Mouse (Mus musculus) 416B (cell line): ENCODE measurements around the gene Cyb561a3.
A peak's percentile ranks its signal among the peaks of the same experiment; 100 is the strongest.

Source experiments
- DNase-seq: peaks from one replicate; pipeline ENCODE4 v3.0.0; 2011; ENCODE audit warnings: low read depth

The Cyb561a3 gene

DNA sequence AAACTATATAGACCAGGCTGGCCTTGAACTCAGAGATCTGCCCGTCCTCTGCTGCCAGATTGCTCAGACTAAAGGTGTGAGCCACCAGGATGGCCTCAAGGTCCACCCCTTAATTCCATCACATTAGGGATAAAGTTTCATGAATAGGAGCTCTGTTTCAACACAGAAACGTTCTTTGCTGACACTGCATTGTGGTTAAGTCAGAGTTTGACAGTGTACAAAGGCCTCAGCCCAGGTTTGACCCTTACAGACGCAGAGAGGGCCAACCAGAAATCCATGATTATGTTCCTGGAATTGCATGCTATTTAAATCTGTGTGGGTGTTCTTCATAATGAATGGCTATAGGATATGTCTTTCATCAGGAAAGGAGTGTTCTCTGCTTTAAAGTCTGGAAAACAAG is 13.3 kb downstream of the Cyb561a3 start:
- no peak for DNase-seq

DNA sequence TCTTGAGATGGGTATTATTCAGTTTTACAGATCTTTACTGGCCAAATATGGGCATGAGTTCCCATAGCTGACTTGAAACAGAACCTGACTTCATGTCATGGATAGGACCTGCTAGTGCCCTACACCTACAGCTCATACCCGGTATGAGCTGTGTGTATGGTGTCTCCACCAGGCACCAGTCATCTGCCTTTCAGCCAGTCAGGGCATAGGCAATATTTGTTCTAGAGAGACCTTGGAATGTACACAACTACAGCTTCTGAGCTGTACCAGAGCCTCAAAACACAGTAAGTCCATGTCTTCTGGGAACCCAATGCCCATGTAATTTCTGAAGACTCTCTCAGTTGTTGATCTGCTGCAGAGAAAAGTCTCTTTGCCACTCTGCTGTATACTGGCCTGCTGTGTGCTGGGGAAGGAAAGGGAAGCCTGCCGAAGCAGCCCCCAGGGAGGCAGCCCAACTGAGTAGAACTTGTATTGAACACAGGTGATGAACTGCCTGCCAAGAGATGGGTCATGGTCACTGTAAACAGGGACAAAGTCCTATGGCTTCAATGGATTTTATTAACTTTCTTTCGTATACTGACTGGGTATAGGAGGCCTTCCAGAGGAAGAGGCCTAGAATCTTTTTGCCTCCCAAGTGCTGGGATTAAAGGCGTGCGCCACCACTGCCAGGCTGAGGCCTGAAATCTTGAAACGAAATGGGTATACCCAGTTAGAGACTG is 14.8 kb downstream of the Cyb561a3 start:
- DNase-seq: no peak

DNA sequence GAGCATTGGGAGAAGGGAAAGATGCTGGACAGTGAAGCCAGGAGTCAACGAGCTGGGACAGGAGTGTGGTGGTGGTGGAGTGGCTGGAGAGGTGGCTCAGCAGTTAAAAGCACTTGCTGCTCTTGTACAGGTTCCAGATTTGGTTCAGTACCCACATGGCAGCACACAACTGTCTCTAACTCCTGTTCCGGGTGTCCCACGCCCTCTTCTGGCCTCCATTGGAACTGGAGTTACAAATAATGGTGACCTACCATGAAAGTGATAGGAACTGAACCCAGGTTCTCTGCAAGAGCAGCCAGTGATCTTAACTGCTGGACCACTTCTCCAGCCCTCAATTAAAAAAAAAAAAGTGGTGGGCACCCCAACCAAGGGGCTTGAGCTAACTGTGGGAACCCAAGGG is 21.2 kb downstream of the Cyb561a3 start:
- DNase-seq: peak; percentile 72

DNA sequence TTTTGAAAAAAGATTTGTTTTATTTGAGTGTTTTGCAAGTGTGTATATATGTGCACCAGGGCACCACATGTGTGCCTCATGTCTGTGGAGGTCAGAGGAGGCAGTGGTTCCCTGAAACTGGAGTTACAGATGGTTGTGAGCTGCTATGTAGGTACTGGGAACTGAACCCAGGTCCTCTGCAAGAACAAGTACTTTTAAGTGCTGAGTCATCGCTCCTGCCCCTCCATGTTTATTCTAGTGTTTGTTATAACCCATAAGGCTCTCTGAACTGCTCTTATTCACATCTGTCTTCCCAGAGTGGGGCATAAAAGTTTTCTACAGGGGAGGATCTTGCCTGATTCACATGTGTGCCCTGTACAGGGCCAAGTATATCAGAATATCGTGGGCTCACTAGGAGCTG is 22.7 kb downstream of the Cyb561a3 start:
- DNase-seq: no peak

DNA sequence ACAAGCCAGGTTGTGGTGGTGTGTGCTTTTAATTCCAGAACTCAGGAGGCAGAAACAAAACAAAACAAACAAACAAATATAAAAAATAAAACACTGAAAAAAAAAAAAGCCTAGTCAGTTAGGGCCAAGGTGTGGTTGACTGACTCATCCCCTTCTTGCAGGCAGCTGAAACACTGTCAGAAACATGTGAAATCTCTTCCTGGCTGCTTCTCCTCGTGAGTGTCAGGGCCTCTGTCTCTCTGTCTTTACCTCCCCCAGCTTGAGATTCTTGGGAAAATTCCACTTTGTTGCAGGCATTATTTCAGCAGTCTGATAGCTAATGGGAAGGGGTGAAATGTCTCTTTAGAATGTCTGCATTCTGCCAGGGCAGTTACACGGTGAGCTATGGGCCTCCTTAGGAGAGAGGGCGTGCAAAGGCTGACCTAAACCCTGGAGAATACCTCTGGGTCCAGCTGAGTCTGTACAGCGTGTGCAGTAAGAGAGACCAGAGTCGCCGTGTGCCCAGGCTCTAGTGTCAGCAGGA is 25.3 kb downstream of the Cyb561a3 start:
- DNase-seq: peak; percentile 80

DNA sequence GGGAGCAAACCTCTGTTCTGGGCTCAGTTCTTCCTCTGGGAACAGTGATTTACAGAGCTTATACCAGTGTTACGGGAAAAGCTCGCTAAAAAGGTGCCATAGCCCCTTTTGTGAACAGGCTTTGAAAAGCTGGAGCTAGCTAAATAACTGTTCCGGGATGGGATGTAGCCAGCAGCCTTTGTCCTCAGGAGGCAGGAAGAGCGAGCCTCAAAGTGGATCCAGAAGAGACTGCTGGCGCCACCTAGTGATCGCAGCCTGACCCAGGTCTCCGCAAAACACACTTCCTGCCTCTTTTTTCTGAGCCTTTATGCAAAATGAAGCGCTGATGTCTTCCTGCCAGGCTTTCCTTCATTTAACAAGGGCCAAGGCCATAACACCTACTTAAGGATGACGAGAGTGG is 25.8 kb downstream of the Cyb561a3 start:
- peak; percentile 93 for DNase-seq

DNA sequence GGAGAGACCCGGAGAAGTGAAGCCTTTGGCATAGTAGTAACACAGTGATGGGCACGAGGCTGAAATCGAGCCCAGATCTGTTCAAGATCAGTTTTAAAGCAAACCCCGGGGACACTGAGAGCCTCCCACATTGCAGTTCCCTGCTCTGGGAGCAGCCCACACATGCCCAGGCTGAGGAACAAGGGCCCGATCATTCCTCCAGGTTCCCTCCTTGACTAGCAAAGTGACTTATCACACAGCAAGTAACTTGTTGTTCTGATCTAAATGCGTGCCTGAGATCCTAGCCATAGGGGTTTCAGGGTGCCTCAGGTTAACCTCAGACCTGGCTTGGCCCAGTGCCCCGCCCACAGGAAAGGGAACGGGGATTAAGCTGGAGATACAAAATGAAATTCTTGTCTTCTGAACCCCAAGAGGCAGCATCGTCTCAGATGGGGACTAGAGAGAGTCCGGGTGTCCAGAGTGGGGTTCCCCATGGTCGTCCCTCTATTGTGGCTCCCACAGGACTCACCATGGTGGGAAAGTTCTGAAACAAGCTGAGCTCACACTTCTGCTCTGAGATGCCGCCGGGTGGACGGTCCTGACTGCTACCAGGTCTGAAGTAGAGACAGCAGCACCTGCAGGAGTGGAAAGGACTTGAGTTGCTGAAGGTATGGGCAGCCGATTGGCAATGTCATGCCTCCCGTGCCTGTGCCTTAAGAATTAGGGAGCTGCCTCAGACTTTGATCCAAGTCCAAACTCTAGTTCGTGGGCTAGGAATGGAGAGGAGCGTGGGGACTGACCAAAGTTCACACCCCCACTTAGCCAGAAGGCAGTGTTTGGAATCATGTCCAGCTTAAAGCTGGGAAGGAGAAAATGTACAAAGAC is 26.9 kb downstream of the Cyb561a3 start:
- DNase-seq: no peak

DNA sequence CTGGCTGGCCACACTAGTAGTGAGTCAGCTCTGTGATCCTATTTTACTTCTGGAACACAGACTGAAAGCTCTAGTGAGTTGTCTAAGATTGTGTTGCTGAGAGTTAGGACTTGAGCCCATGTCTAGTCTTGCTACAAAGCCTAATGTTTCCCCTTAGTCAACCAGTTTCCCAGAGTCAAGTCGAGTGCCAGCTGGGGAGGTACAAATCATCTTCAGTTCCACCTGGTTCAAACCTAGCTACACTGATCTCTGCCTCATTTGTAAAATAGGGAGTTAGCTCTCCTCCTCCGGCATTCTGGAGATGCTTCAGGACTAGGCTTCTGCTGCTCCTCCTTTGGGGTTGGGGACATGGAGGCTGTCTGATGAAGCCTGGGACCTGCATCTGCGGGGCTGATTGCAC is 27.6 kb downstream of the Cyb561a3 start:
- DNase-seq: no peak

DNA sequence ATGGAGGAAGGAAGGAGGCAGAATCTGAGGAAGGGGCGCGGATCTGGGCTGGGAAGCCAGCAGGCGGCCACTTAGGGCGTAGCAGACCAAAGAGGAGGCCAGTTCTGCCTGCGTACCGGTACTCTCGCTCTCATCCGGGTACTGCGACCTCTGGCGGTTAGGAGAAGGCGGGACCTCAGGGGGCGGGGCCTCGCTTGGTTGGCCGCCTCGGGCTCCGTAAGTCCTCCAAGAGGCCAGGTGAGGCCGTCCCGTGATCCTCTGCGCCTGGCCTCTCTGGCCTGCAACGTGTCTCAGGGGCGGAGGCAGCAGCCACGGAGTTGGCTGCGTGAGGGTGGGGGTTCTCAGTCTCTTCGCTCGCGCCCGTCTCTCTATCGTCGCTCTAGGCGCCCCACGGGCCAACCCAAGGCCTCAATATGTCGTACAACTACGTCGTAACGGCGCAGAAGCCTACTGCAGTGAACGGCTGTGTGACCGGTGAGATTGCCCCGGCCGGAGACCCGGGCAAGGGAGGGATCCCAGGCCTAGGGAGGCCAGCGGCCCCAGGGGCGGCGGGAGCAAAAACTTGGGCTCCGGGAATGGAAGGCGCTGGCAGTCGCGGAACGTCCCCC is 28.4 kb downstream of the Cyb561a3 start, which contains the start of the genes Ddb1 and Tkfc:
Gene Ddb1 (plus strand): TSS at position 35 of the 608 bp plus-strand sequence.
Gene Tkfc (minus strand): TSS at position 362 of the 608 bp plus-strand sequence.
- DNase-seq: peak; percentile 98

DNA sequence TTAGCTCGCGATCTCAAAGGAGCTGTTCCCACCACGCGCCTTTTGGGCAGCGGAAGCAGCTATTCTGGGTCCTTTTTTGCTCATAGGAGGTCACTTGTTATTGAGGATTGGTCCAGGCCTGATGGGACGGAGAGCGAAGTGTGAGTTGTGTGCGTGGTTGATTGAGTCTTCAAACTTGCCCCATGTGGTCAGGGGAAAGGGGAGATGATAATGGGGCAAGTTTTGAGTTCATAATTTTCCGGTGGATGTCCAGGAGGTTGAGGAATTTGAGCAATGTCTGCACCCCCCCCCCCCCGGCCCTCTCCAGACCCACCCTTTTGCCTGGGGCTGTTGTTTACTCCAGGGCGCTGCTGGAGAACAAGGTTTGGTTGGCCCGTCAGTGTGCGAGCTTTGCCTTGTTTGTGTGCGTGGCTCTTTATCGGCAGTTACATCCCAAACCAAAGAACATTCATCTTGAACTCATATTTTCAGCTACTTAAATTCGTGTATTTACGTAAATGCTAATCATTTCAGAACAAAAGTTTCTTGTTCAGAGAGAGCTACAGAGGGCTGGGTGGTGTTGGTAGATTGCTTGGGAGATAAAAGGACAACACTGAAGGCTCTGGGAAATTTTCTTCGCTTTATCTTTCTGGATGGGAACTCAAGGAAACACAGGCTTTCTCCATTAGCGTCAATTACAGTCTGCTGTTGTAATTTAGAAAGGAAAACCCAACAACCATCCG is 29.1 kb downstream of the Cyb561a3 start:
- no peak for DNase-seq

DNA sequence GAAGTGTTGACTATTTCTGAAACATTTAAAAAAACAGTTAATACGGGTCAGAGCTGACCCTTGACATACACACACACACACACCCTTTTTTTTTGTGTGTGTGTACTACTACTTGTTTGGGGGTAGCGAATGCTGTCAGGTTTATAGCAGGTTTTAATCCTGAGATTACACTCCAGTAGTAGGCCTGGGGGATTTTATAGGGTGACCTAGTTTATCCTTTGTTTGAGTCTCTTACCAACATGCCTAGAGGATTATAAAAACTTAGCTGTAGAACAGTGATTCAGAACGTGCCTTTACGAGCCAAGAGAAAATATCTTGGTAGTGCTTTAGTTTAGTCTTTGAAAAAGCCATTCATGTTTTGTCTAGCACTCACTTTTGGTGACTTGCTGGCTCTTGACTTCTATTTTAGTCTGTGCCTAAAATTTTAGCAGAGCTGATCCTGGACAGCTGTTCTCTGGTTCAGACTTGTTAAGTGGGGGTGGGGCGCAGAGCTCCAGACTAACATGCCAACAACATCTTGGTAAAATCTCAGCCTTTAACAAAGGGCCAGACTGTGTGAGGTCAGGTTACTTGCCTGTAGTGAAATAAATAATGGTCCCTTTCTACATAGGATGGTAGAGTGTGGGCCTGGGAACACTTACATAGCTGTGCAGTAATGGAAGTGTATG is 31.7 kb downstream of the Cyb561a3 start:
- no peak for DNase-seq

DNA sequence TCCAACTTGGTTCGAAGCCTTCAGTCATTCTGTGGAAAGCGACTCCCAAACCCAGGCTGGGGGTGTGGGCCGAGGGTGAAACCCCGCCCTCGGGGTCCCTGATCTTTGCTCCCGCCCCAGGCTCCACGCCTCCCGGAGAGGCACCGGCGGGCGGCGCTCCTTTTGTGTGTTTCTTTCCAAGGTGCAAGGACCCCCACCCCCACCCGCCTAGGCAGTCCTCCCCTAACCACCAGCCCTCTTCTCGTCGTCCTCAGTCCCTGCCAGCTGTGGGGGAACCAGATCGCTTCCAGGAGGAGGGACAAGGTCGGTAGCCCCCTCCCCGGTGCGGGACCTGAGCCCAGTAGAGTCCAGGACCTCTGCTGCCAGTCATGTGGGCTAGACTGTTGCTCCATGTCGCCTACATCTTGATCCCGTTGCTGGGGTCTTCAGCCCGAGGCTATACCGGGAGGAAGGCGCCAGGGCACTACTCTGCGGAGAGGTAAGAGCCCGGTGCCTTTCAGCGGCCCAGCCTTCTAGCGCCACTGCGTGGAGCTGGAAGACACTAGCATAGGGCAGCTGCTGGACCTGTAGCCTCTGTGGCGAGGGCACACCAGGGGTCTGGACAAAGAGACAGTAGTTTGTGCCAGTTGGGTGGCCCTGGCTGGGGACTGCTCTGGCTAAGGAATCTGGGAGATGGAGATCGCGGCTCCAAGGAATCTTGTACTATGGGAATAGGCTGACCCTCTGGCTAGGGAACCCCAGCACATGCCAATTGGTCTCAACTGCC is 57.3 kb downstream of the Cyb561a3 start, which contains the start of gene Vwce:
Gene Vwce (plus strand): TSS at position 108 of the 766 bp plus-strand sequence.
- no peak for DNase-seq

DNA sequence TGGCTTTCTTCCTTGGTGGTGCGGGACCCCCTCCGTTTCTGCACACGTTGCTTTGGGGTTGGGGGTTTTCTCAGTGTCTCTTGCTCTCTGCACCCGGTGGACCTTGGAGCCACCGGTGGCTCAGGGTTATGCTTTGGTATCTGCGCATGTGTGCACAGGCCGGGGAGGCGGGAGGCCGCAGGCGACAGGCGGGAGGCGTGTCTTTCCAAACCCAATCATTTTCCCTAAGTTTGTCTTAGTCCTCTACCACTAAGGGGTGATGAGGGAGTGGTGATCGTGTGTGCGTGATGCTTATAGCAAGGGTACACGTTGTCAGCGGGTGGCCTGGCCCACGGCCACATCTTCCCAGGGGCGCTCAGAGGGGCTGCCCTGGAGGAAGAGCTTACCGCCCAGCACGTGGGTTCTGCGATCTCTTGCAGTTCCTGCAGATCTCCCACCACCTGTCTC is 57.9 kb downstream of the Cyb561a3 start:
- no peak for DNase-seq

DNA sequence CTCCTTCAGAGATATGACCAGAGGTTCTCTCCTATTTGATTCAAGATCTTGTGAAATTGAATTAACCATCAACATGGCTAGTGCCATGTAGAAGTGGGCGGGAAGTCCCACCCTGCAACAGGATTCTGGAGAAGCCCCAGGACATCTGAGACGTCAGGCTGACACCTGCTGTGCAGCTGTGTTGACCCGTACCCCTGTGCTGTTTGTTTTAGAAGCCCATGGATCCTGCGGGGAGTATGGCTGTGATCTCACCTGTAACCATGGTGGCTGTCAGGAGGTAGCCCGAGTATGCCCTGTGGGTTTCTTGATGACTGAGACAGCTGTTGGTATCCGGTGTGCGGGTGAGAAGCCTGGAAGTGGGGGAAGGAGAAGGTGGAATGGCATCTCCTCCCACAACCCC is 60.9 kb downstream of the Cyb561a3 start:
- no peak for DNase-seq

DNA sequence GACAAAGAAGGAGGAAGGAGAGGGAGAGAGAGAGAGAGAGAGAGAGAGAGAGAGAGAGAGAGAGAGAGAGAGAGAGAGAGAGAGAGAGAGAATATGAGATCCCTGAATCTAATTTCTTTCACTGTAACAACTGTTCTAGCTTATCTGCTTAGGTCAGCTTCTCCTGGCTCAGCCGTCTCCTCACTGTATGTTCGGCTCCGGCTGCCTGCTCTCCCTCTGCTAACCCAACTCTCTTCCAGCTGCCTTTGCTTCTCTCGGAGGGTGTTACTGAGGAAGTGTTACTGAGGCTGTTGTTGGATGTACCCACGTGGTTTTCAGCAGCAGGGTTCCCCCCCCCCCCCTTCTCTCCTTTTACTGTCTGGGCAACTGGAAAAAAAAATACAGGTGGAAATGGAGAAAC is 63.1 kb downstream of the Cyb561a3 start:
- no peak for DNase-seq

DNA sequence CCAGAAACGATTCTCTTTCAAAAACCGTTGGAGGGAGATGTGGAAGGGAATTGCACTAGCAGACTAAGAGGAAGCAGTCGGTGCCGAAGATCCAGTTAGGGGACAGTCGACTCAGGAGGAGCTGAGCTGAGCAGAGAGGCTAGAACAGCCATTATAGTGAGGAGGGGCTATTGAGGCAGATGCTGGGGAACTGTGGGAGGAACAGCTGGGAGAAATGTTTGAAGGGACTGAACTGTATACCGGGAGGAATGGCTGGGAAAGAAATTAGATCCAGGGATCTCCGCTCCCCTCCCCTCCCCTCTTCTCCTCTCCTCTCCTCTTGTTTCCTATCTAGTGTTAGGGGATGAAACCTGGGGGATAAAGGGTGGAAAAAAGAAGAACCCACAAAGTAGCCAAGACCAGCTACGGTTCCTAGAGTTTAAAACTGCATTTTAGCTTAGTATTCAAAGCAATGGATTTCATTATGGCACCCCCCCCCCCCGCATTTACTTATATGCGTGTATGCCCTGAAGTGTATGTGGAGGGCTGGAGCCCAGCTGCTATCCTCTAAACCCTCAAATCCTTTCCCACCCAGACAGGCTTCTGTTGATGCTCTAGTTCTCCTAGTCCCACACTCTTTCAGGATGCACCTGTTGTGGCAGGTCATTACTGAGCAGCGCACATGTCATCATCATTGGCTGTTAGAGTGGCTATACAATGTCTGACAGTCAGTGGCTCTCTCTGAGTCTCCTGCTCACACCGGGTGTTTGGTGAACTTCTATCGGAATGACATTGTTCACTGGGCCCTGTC is 63.8 kb downstream of the Cyb561a3 start:
- DNase-seq: no peak
